Mouse (Mus musculus) mouse trophoblast stem cell (cell line): Measurements from ENCODE around the gene Il10rb.

ENCODE experiments used
- in situ Hi-C, 2 experiments: fragments of 300-500 bp; cut with MseI, MboI; formaldehyde crosslinking; loops; 2 replicates in 1 of 2; 3 replicates in 1 of 2; pipeline ENCODE4 v1.15.1; 2025

Gene Il10rb

DNA sequence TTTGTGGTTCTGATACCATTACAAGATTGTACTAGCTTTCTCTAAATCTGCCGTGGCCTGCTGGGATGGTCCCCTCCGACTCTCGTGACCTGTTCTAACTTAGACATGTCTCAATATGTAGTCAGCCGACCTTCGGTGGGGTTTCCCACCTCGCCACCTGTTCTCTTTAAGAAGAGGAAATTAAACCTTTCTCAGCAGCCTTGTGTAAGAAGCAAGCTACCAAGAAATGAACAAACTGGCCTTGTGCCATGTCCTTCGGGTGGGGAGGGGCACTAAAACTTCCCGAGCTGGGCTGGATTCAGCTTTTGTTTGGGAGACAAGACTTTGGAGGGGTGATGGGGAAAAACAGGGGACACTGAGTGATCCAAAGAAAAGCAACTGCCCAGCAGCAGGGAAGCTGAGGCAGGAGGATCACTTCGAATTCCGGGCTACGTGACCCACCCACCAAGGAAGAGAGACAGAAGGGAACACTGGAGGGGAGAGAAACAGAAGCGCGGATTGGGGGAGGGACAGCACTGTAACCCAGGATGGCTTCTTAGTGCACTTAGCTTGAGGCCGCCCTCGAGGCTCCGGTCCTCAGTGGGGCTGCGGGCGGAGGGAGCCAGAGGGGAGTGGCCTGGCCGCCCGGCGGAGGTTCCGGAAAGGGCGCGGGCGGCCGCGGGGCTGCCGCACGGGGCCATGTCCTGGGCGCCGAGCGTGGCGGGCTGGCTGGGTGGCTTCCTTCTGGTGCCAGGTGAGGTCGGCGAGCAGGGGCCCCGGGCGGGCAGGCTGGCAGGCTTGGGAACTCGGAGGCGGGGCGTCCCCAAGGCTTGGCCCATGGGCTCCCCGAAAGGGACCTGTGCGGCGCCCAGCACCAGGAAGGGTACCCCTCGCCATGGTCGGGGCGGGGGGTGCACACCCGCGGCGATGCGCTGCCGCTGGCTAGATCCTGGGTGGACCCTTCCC lies at the start of gene Il10rb:
TSS of gene Il10rb (plus strand) at position 525 of the 945 bp plus-strand sequence.
- in situ Hi-C loops = no loop called here

DNA sequence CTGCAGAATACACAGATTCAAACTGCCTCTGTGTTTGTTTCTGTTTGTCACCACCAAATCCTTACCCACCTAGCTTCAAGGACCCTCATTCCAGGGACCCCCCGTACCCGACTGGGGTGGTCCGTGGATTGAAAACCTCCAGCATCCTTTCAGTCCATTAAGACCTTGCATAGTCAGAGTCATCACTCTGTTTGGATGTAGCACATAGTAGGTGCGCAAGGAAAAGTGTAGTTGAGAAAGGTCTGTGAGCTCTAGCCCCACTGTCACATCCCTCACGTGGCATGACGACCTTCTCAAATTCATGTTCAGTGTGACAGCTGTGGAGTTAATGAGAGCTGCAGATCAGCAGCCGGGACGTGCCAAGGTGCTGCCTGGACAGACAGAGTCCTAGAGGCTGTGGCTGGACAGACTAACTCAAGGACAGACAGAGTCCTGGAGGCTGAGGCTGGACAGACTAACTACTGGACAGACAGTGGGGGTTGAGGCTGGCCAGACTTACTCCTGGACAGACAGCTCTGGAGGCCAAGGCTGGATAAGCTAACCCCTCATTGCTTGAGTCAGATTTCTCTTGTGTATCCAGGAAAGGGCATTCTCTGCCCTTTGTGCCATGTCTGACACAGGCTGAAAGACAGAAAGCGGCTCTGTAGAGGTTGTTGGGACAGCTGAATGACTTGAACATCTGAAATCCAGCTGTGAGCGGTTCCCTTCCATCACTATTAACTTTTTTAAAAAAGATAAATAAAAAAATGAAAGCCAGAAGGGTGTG lies 49.0 kb upstream of the Il10rb start:
- in situ Hi-C loops = loop anchor here in 1 of 2 experiments (10.0 kb wide), 1 partner anchor 272 kb away; no protein-coding TSS in a partner anchor

DNA sequence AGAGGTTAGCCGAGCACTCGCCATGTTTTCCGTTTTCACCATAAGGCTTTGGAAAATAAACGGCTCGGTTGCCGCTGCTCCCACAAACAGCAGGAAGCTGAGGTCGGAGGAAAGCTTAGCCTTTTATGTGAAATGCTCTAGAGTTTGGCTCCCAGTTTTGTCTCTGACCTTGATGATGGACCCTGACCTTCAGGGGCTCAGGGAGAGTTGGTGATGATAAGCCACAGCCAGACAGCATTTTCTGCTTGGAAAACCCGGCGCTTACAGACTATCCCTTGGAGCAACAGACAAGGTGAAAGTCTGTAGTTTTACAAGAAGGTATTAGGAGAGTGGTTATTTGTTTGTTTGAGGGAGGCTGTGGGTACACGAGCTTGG lies 48.5 kb upstream of the Il10rb start:
- in situ Hi-C loops = loop anchor here in 1 of 2 experiments (10.0 kb wide), 1 partner anchor 273 kb away; no protein-coding TSS in a partner anchor

DNA sequence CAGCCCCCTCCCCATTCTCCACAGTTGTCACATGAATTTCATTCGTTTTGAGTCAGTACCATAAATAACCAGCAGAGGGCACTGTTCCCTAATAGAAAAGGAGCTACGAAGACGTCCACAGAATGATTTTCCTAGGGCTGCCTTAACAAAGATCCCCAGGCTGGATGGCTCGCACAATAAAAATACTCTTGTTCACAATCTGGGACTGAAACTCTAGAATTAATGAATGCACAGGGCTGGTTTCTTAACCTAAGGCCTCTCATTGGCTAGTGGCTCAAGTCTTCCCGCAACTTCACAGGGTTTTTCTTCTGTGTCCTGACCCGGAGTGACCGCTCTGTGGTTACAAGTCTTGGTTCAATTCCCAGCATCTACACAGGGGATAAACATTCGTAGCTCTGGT lies 47.4 kb upstream of the Il10rb start:
- in situ Hi-C loops = loop anchor here in 1 of 2 experiments (10.0 kb wide), 1 partner anchor 274 kb away; no protein-coding TSS in a partner anchor

DNA sequence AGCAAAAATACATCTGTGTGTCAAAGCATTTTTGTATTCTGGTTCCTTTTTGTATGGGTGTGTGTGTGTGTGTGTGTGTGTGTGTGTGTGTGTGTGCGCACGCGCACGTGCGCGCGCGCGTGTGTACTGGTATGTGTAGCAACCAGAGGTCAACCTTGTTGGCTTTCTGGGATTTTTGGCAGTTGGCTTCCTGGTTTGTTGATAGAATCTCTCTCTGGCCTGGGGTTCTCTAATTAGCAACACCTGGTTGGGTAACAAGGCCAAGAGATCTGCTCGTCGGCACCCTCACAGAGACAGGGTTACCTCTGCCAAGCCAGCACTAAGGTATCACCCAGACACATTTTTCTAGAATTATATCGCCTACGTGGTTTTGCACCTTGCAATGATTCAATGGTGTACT lies 46.4 kb upstream of the Il10rb start:
- in situ Hi-C loops = loop anchor here in 1 of 2 experiments (10.0 kb wide), 1 partner anchor 275 kb away; no protein-coding TSS in a partner anchor

DNA sequence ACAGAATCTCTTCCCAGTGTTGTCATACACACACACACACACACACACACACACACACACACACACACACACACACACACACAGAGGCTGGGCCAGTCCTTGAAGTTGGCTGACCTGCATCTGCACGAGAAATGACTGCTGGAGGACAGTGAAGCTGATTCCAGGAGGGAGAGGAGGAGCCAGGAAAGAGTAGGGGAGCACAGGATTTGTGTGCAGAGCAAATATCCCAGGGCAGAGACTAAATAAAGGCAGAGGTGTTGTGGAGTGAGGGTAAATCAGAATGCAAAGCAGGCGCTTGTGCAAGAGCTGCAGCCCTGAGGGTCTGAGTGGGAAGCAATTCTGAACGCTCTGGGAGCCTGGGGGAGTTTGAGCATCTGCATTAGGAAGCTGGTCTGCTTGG lies 45.8 kb upstream of the Il10rb start:
- in situ Hi-C loops = no loop called here

DNA sequence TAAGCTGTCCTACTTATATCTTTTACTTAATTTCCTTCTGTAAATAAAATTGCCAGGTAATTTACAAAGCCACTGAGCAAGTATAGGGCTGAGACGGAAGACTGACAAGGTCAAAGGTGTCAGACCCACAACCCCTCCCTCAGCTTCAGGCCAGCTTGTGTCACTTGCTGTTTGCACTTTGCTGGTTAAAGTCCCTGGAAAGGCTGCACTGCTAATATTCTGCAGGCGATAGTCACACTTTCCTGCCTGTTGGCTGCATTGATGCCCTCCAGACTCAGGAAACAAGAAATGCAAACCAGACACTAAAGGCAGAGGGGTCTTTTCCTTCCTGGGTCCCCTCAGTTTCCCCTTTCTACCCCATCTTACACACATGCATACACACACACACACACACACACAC lies 44.0 kb upstream of the Il10rb start:
- in situ Hi-C loops = no loop called here

DNA sequence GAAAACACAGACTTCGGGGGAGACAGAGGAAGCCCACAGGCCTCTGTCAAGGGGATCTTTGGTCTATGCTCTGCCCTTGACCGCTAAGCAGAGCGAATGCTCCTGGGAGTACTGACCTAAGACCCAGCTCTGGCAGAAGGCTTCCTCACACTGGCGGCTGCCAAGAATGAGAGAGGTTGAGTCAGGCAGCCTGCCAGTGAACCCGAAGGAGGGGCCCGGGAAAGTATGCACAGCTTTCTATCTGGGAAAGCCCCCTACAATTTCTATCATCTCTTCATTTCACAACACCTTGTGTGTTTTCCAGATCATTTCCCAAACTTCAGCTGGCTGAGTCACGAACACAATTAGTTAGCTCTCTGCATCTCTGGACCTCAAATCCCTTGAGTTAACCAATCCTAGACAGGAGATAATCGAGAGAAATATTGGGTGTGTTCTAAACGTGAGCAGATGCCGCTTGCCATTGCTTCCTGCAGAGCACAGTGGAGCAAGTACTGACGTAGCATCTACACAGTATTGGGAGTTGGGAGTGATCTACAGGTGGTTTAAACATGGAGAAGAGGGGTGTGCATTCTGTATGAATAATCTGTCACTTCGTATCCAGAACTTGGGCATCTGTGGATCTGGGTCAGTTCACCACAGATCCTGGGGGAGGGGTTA lies 43.2 kb upstream of the Il10rb start:
- in situ Hi-C loops = no loop called here

DNA sequence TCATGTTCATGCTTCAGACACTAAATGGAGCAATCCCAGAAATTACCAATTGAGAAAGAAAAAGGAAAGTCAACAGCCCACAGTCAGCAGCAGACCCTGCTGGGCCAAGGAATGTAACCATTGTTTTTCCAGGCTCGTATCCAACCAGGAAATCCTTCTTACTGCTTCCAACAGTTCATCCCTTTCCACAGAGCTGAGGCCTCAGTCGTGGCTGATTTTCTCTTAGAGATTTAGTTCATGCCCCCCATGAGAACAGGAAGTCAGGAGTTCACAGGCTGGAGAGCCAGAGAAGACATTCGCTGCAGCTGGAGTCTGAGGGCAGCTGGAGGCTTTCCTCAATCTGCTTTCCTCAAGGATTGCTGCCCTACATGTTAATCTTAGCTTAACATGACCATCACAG lies 42.5 kb upstream of the Il10rb start:
- in situ Hi-C loops = no loop called here

DNA sequence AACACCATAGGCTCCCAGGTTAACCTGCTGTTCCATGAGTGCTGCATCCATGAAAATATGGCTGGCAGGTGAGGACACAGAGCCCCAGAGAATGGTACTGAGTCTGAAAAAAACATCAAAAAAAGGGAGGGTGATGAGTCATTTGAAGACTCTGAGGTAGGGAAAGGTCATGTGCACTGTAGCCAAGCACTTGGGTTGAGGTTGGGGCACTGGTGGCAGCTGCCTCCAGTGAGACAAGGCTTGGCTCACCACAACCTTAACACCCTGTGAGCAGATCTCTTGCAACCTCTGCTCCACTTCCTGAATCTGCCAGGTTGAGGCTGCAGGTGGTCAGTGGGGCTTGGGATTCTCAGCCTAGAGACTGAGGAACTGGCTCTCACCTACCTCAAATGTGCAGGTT lies 39.4 kb upstream of the Il10rb start:
- in situ Hi-C loops = no loop called here

DNA sequence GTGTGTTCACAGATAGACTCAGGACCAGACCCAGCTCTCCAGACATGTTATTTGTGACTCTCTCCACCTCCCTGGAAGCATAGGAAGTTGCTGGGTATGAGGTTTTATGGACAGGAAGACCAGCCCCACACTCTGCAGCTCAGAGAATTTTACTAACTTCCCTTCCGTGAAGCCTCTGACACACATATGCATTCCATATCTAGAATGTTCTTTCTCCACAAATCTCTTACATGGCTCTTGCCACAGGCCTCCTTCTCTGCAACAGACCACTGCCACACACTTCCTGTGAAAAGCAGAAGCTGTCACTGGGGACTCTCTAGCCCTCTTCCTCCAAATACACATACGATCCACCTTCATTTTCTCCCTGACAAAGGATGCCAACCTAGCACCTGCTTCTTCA lies 38.9 kb upstream of the Il10rb start:
- in situ Hi-C loops = no loop called here

DNA sequence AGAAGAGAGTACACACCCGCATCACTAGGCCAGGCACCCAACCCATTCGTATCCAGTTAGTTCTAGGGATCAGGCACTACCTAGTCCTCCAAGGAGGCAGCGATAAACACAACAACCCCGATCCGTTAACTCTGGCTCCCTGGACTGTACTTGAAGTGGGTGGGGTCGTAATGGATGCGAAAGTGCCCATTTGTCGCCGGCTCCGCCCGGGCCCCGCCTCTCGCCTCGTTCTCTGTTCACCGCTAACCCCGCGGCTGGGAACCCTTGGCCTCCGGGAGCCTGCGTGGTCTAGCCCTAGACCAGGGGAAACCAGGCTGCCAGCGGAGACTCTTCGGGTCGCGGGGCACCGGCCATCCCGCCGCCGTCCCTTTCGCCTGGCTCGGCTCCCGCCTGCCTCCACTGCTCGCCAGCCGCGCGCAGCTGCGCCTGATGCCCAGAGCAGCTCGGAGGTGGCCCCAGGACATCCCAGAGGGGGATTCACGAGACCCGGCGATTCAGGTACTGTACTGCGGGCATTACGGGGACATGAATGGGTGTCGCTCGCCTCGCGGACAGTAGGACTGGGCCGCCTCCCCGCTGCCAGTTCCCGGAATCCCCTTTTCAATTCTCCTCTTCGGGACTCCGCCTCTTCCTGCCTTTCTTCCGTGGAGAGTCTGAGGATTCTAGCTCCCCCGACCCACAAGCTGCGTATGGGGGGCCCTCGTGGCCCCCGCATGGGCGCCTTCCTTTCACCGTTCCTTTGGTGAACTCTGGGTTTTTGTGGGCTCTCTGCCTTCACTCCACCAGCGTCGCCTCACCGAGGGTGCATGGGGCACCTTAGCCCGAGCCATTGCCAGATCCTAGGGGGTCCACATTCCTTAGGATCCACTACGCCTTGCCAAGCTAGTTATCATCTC lies 33.1 kb upstream of the Il10rb start, which contains the start of gene Ifnar2:
TSS of gene Ifnar2 (plus strand) at position 207 of the 896 bp plus-strand sequence.
- in situ Hi-C loops = no loop called here

DNA sequence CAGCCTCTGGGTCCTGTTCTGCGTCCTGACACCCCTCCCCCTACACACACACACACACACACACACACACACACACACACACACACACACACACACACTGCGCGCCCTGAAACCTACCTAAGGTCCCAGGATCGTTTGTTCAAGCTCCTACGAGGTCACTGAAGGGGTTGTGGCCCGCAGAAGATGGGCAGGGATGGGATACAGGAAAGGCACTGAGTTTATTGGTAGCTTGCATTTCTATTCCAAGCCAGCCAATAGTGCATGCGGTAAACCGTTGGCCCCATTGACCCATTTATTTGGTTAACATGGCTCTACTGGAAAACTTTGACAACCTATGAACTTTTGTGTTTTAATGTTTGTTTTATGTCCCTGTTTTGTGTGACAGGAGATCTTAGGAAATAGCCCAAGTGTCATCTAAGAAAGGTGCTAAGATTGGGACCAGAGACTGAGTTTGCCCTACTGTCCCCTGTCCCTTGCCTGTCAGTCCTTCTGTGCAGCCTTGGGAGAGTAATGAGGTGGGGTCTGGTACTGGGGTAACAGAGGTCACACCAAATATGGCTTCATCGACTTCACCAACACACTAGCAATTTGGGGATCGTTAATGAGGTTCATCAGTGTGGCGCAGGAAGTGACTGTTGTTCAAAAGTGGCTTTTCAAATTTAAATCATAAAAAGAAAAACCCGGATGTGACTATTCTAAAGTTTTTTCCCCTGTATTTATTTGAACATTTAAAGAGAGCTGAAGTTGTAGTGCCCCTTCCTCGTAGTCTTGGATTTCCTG lies 32.3 kb upstream of the Il10rb start:
- in situ Hi-C loops = no loop called here

DNA sequence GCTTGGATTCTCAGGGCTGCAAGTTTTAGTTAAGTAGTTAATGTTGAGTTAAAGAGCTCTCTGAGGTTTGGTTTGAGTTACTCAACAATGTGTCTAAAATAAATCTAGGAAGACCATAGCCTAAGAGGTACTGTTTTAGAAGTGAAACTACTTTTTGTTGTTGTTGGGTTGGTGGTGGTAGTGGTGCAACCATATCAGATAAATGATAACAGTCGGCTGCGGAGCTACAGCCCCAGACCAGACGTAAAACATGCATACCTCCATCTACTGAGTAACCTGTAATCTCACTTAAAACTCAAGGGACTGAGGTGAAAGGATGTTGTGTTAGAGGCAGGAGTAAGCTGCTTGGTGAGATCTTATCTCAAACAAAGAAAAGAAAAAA lies 31.7 kb upstream of the Il10rb start:
- in situ Hi-C loops = no loop called here

DNA sequence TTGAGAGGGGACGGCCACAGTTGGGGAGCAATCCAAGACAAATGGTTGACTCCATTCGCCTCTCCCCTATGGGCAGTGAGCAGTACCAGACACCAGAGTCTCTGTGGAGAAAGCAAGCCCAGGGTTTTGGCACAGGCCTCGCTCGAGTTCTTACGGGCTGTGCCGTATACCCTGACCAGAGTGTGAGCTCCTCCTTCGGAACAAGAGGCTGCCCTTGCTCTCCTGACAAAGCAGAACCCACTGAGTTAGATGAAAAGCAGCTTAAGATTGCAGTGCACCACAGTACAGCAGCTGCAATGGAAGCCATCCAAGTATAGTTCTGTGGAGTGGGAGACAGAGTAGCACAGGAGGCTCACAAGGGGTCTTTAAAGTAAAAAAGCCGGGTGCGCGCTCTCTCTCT lies 29.3 kb upstream of the Il10rb start:
- in situ Hi-C loops = no loop called here

DNA sequence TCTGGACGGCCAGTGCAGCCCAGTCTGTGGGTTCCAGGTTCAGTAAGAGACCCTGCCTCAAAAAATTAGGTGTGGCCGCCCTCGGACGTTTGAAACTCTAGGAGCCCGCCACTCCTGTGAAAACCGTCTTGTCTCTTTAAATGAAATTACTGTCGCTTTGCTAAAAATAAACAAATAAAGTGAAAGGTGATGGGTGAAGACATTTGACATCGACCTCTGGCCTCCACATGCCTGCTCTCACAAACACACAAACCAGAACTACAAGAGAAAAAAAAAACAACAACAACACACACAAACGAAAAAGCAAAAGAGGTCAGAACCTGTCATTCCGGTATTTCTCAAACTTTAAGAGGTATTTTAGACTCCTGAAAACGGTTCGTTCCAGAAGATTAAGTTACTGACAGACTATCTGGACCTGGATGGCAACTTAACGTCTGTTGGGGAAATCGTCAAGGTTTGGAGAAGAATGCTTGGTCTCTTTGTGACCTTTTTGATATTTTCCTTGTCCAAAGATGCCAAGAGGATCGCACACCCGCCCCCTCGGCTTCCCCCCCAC lies 27.5 kb upstream of the Il10rb start:
- in situ Hi-C loops = no loop called here

DNA sequence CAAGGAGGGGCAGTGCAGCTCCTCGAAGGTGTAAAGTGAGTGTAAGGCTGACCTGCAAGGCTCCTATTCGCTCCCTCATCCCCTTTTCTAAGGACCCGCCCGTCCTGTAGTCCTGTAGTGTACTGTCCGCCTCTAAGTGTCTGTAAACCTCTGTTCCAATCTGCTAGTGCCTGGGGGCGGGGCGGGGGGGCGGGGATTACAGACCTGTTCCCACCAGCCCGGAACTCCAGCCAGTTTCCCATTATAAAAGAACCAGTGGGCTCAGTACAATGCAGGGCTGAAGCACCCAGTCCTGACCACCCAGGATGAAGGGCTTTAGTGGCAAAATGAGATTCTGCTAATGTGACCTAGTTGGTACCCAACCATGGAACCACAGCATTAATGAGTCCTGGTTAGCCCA lies 27.0 kb upstream of the Il10rb start:
- in situ Hi-C loops = no loop called here

DNA sequence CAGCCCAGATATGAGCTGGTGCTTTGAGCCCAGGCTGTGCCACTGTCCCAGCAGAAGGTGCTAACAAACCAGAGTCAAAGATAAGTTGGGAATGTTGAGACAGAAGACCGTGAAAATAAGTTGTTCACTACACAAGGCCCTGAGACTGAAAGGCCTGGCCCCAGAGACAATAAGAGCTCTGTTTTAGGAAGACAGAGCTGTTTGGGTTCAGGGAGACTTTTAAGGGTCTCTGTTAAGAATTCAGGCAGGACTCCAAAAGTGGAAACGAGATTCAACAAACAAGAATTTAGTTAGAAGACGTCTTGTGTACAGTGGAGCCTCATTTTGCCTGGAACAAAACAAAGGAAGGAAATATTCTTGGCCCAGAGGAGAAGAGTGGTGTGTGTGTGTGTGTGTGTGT lies 26.6 kb upstream of the Il10rb start:
- in situ Hi-C loops = no loop called here

DNA sequence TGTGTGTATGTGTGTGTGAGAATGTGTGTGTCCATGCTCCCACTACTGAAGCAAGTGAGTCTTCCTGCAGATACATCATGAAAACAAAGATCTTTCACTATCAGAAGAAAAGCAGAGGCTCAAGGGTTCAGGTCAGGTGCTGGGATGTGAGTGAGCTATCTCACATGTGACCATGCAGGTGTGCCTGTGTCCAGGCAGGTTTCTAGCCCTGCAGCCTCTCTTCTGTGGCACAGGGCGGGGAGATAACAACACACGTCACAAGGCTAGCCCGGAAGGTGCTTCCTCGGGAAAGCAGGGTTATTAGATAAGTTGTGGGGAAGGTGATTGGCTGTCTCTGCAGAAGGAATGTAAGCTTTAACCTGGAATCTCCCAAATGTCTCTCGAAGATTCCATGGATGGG lies 25.8 kb upstream of the Il10rb start:
- in situ Hi-C loops = no loop called here

DNA sequence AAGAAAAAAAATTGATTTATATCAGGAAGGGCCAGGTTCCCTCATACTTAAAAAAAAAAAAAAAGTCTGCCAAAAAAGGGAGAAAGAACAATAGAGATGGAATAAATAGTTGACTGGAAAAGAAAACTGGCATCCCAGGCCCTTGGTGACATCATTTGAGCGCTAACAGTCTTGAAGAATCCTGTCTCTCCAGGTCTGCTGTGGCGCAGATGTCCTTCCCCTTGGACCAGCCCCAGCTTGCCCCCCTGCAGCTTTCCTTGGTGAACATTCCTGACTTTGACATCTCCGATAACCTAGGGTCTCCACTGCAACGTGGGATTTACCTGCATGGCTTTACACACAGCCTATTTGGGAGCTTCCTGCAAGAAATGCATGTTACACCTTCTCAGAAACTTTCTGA lies 24.4 kb upstream of the Il10rb start:
- in situ Hi-C loops = no loop called here
